Mouse (Mus musculus) ES-Bruce4 (cell line): ENCODE results near the gene Slc39a11. TPM values are rescaled to one million over a fixed set of nuclear protein-coding genes. Genes with fewer than 3 reads are reported as not detected.

Source experiments
- H3K27ac ChIP-seq: 2 replicates; pipeline ENCODE4 v1.5.1; 2012; ENCODE audit warnings: low read length, inconsistent platforms; ENCODE audit not compliant: insufficient read depth
- H3K27me3 ChIP-seq: 2 replicates; pipeline ENCODE4 v1.6.1; 2012; ENCODE audit warnings: mild to moderate bottlenecking, low read length, inconsistent platforms; ENCODE audit not compliant: control insufficient read depth, poor library complexity, insufficient read depth, severe bottlenecking
- H3K36me3 ChIP-seq: 2 replicates; pipeline ENCODE4 v1.6.1; 2012; ENCODE audit warnings: inconsistent platforms, mild to moderate bottlenecking, low read length, moderate library complexity; ENCODE audit not compliant: control insufficient read depth, poor library complexity, insufficient read depth, severe bottlenecking
- H3K4me1 ChIP-seq: one replicate; pipeline ENCODE4 v1.8.1; 2011; ENCODE audit warnings: low read length; ENCODE audit not compliant: control insufficient read depth, insufficient read depth
- H3K4me3 ChIP-seq: 2 replicates; pipeline ENCODE4 v1.5.1; 2011; ENCODE audit warnings: low read depth, mild to moderate bottlenecking, low read length
- H3K9ac ChIP-seq: 2 replicates; pipeline ENCODE4 v1.6.1; 2012; ENCODE audit warnings: low read depth, mild to moderate bottlenecking, inconsistent platforms; ENCODE audit not compliant: poor library complexity, severe bottlenecking
- H3K9me3 ChIP-seq: replicated peaks from 2 replicates; pipeline ENCODE4 v1.6.1; 2012; ENCODE audit warnings: mild to moderate bottlenecking, low read length, inconsistent platforms; ENCODE audit not compliant: control insufficient read depth, poor library complexity, insufficient read depth, severe bottlenecking
- CTCF ChIP-seq: IDR thresholded peaks from one replicate; pipeline ENCODE4 v1.8.1; 2011; ENCODE audit warnings: low read depth, low read length
- EP300 ChIP-seq: IDR thresholded peaks from 2 replicates; pipeline ENCODE4 v1.6.1; 2011; ENCODE audit warnings: low read depth, low read length; ENCODE audit not compliant: insufficient read depth
- POLR2A ChIP-seq: IDR thresholded peaks from one replicate; pipeline ENCODE4 v1.8.1; 2011; ENCODE audit warnings: low read length; ENCODE audit not compliant: insufficient read depth
- polyA plus RNA-seq: library from polyadenylated mRNA; stranded (reverse); fragments of >200 nt; gene quantifications from 2 replicates; pipeline ENCODE4 v1.2.4, GENCODE M21; 2011; ENCODE audit warnings: low read depth; ENCODE audit not compliant: missing spikeins, insufficient read depth, insufficient read length

Slc39a11 gene
- polyA plus RNA-seq, 1 experiment: 7.4 TPM

GRCm38 (mm10) chr11:113460118-113460517, 189.8 kb downstream of the Slc39a11 start:
- Histone ChIP-seq H3K27ac (no peak overlapping the region), H3K36me3 (no peaks in the 10 kb centered on the region), H3K9me3 (no peaks in the 10 kb centered on the region), H3K4me1 (no peaks in the 10 kb centered on the region), H3K27me3 (no peaks in the 10 kb centered on the region), H3K9ac (no peak overlapping the region), H3K4me3 (no peak overlapping the region)
- TF ChIP-seq POLR2A: no peak

GRCm38 (mm10) chr11:113458582-113459210, 191.2 kb downstream of the Slc39a11 start:
- TF ChIP-seq CTCF (peak; percentile 64), EP300 (no peak)
- Histone ChIP-seq H3K9ac (no peak overlapping the region), H3K36me3 (no peaks in the 10 kb centered on the region), H3K4me3 (peak overlapping the region; percentile 0; the same call in 1 of the 2 replicates), H3K4me1 (no peaks in the 10 kb centered on the region), H3K27me3 (no peaks in the 10 kb centered on the region), H3K27ac (no peak overlapping the region), H3K9me3 (no peaks in the 10 kb centered on the region)

- H3K4me3 ChIP-seq: no peak overlapping the region
- H3K4me1 ChIP-seq: no peaks in the 10 kb centered on the region
- H3K9ac ChIP-seq: no peak overlapping the region
- no peaks in the 10 kb centered on the region for H3K36me3 ChIP-seq
- no peaks in the 10 kb centered on the region for H3K9me3 ChIP-seq
- H3K27me3 ChIP-seq: no peaks in the 10 kb centered on the region
- H3K27ac ChIP-seq: no peak overlapping the region
- TF ChIP-seq EP300: no peak
Measured at GRCm38 (mm10) chr11:113452861-113453568, 196.9 kb downstream of the Slc39a11 start.

GRCm38 (mm10) chr11:113451301-113451700, 198.6 kb downstream of the Slc39a11 start:
- H3K9me3 ChIP-seq: no peaks in the 10 kb centered on the region
- H3K9ac ChIP-seq: no peak overlapping the region
- H3K27me3 ChIP-seq: 0 out of 2 replicates have a peak, but pooled peaks cover 1% of the 10 kb centered on the region
- no peak overlapping the region for H3K4me3 ChIP-seq
- no peak overlapping the region for H3K27ac ChIP-seq
- H3K36me3 ChIP-seq: no peaks in the 10 kb centered on the region
- no peak for TF ChIP-seq EP300
- TF ChIP-seq POLR2A: no peak
- no peak for TF ChIP-seq CTCF
- no peaks in the 10 kb centered on the region for H3K4me1 ChIP-seq

- no peak overlapping the region for H3K27ac ChIP-seq
- no peaks in the 10 kb centered on the region for H3K9me3 ChIP-seq
- no peaks in the 10 kb centered on the region for H3K36me3 ChIP-seq
- TF ChIP-seq EP300 (no peak), CTCF (no peak), POLR2A (no peak)
- H3K4me3 ChIP-seq: no peak overlapping the region
- H3K27me3 ChIP-seq: 0 out of 2 replicates have a peak, but pooled peaks cover 1% of the 10 kb centered on the region
- H3K4me1 ChIP-seq: no peaks in the 10 kb centered on the region
- H3K9ac ChIP-seq: no peak overlapping the region
Measured at GRCm38 (mm10) chr11:113450665-113451064, 199.2 kb downstream of the Slc39a11 start.

- Histone ChIP-seq H3K9me3 (no peaks in the 10 kb centered on the region), H3K4me3 (no peak overlapping the region), H3K4me1 (no peaks in the 10 kb centered on the region), H3K36me3 (no peaks in the 10 kb centered on the region), H3K27me3 (0 out of 2 replicates have a peak, but pooled peaks cover 1% of the 10 kb centered on the region), H3K9ac (no peak overlapping the region), H3K27ac (no peak overlapping the region)
- TF ChIP-seq CTCF (no peak), EP300 (no peak), POLR2A (no peak)
Measured at GRCm38 (mm10) chr11:113450028-113450427, 199.9 kb downstream of the Slc39a11 start.
